Mouse (Mus musculus) B cell, adult 67 days (primary cell): ENCODE measurements around the gene CT030661.1. TPM values are rescaled to one million over a fixed set of nuclear protein-coding genes. Genes with fewer than 3 reads are reported as not detected.

Experiments
- total RNA-seq, 2 experiments: library from RNA; stranded (reverse); gene quantifications; 4 replicates each; pipeline ENCODE4 v1.2.4; 2023

The CT030661.1 gene
- total RNA-seq: 10 to 100 TPM; 10.3 to 12.6 TPM

GRCm38 (mm10) chr17:22314730-22315226 lies at the start of gene CT030661.1:
Gene CT030661.1 (minus strand): TSS chr17:22314837.

GRCm38 (mm10) chr17:22361101-22361781 lies 46.6 kb upstream of the CT030661.1 start, which contains the start of the genes Zfp944 and Zfp758:
Gene Zfp944 (minus strand): TSS chr17:22361400.
Gene Zfp758 (plus strand): TSS chr17:22361453.

Other genes with a start within 250 kb of the CT030661.1 start
- gene Zfp947, start 148.6 kb downstream of the CT030661.1 start, total RNA-seq: not detected
- 1 to 10 TPM; 6.3 to 9.6 TPM for gene Zfp994, start 89.2 kb downstream of the CT030661.1 start, total RNA-seq
- 10 to 100 TPM; 16.6 to 18.9 TPM for gene Zfp944, start 46.6 kb upstream of the CT030661.1 start, total RNA-seq
- gene Zfp758, start 46.6 kb upstream of the CT030661.1 start, total RNA-seq: 10 to 100 TPM; 20.9 to 27.7 TPM
- 1 to 10 TPM; 4.1 to 7.9 TPM for gene Zfp946, start 109.4 kb upstream of the CT030661.1 start, total RNA-seq